In the genomic region with DNA sequence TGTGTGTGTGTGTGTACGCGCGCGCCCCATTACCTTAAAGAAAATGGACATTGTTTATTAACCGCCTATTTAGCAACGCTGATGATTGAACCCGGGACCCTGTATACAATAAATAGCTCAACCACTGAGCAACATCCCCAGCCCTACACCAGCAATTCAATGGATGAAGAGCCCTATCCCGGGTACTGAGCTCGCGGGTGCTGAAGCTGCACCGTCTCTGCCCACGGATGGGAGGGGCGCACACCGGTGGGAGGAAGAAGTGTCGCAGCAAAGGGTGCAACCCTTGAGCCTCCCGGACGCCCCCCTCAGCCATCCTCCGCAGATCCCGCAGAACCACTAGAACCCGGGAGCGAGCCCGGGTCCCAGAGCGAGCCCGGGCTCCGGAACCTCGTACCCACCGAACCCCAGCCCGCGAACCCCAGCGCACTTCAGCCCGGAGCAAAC, we compare ENCODE assay signal across 7 mouse cellular contexts. TPM values are rescaled to one million over a fixed set of nuclear protein-coding genes. Genes with fewer than 3 reads are reported as not detected.
DNase-seq lines count a peak whose midpoint lies in the region; ATAC-seq and TF ChIP-seq lines count a peak whose summit lies in the region.

No protein-coding gene starts in this region.

- H3K36me3 ChIP-seq in lung, embryonic 14.5 days (ENCODE audit: insufficient read depth): no peaks in the 10 kb centered on the region
- H3K36me3 ChIP-seq in limb, embryonic 14.5 days (ENCODE audit: control insufficient read depth, insufficient read depth, low read length): no peaks in the 10 kb centered on the region
- H3K36me3 ChIP-seq in neural tube, embryonic 13.5 days: 0 out of 2 replicates have a peak, but pooled peaks cover 8% of the 10 kb centered on the region

- H3K4me2 ChIP-seq in lung, embryonic 14.5 days: peak overlapping the region; percentile 84
- peak overlapping the region; percentile 89 for H3K4me2 ChIP-seq in limb, embryonic 14.5 days (replicated peaks; ENCODE audit: low read depth, low read length, severe bottlenecking)
- peak overlapping the region; percentile 68 for H3K4me2 ChIP-seq in neural tube, embryonic 13.5 days

- peak overlapping the region; percentile 70 for H3K4me3 ChIP-seq in lung, embryonic 14.5 days (ENCODE audit: low read depth, low read length)
- H3K4me3 ChIP-seq in limb, embryonic 14.5 days (replicated peaks; ENCODE audit: low read length): peak overlapping the region; percentile 74
- peak overlapping the region; percentile 75 for H3K4me3 ChIP-seq in neural tube, embryonic 13.5 days

- peak overlapping the region; percentile 67; the same call in 1 of the 2 replicates for H3K27ac ChIP-seq in lung, embryonic 14.5 days (ENCODE audit: low read depth)
- peak overlapping the region; percentile 52 for H3K27ac ChIP-seq in limb, embryonic 14.5 days (replicated peaks; ENCODE audit: low read depth, low read length)
- peak overlapping the region; percentile 96 for H3K27ac ChIP-seq in neural tube, embryonic 13.5 days (replicated peaks)

- no peak for TF ChIP-seq POLR2A in limb, embryonic 14.5 days (IDR thresholded peaks at IDR 0.05; ENCODE audit: borderline replicate concordance, extremely low read depth, insufficient read depth, insufficient read length)

- DNase-seq in lung, embryonic 14.5 days: no peak
- no peak for DNase-seq in lung, postnatal 25 days (ENCODE audit: low spot score)
- DNase-seq in WW6 (ENCODE audit: low read depth, low spot score): peak; percentile 53
- DNase-seq in limb, embryonic 14.5 days (ENCODE audit: low spot score): peak; percentile 14
- DNase-seq in ovary, postnatal 10 days (ENCODE audit: low spot score): no peak

- H3K27me3 ChIP-seq in lung, embryonic 14.5 days (ENCODE audit: insufficient read depth, low read length): 0 out of 2 replicates have a peak, but pooled peaks cover 8% of the 10 kb centered on the region
- no peaks in the 10 kb centered on the region for H3K27me3 ChIP-seq in limb, embryonic 14.5 days (ENCODE audit: control insufficient read depth, insufficient read depth, low read length)
- H3K27me3 ChIP-seq in neural tube, embryonic 13.5 days: peaks cover 22% of the 10 kb centered on the region

- ATAC-seq in lung, embryonic 14.5 days (ENCODE audit: insufficient read depth): peak; percentile 72
- ATAC-seq in erythroid progenitor cell, adult 5-6 weeks (replicated peaks; ENCODE audit: low FRiP score, poor library complexity, severe bottlenecking): peak; percentile 65
- ATAC-seq in limb, embryonic 14.5 days (ENCODE audit: low FRiP score, low read depth): peak; percentile 56
- peak; percentile 89 for ATAC-seq in neural tube, embryonic 13.5 days (ENCODE audit: low read depth)

- under 1% methylated on average over 31 of the region's 31 CpGs for WGBS in lung, embryonic 14.5 days
- WGBS in limb, embryonic 14.5 days: under 1% methylated on average over 28 of the region's 31 CpGs
- under 1% methylated on average over 31 of the region's 31 CpGs for WGBS in neural tube, embryonic 13.5 days

- peaks cover 3% of the 10 kb centered on the region; the same call in 1 of the 2 replicates for H3K4me1 ChIP-seq in lung, embryonic 14.5 days (ENCODE audit: insufficient read depth)
- 0 out of 2 replicates have a peak, but pooled peaks cover 3% of the 10 kb centered on the region for H3K4me1 ChIP-seq in limb, embryonic 14.5 days (ENCODE audit: control insufficient read depth, insufficient read depth, low read length)
- H3K4me1 ChIP-seq in neural tube, embryonic 13.5 days (replicated peaks): peaks cover 8% of the 10 kb centered on the region

- H3K9me3 ChIP-seq in lung, embryonic 14.5 days (ENCODE audit: low read depth, low read length): no peaks in the 10 kb centered on the region
- H3K9me3 ChIP-seq in limb, embryonic 14.5 days (ENCODE audit: control insufficient read depth, low read length): no peaks in the 10 kb centered on the region
- H3K9me3 ChIP-seq in neural tube, embryonic 13.5 days: no peaks in the 10 kb centered on the region

- TF ChIP-seq CTCF in lung, embryonic 14.5 days (IDR thresholded peaks at IDR 0.05; ENCODE audit: low read depth): no peak

- H3K9ac ChIP-seq in lung, embryonic 14.5 days: peak overlapping the region; percentile 62
- H3K9ac ChIP-seq in limb, embryonic 14.5 days (ENCODE audit: low read depth, low read length, severe bottlenecking): peak overlapping the region; percentile 71
- H3K9ac ChIP-seq in neural tube, embryonic 13.5 days: peak overlapping the region; percentile 87

RNA-seq across cellular contexts. Expression of gene Slc25a30, which starts 0.4 kb away (rescaled TPM):
- 4.1 and 4.7 TPM in 2 replicates for polyA plus RNA-seq in lung, embryonic 14.5 days (2014; fragmentation: Nextera tagmentation; extraction: Ambion mirVana)
- total RNA-seq in erythroid progenitor cell, adult 5-6 weeks (2015; ENCODE audit: low replicate concordance): 15.1 and 18.0 TPM in 2 replicates
- 6.3 and 15.4 TPM in 2 replicates for total RNA-seq in erythroid progenitor cell, adult 5-6 weeks (2017; ENCODE audit: low replicate concordance)
- polyA plus RNA-seq in limb, embryonic 14.5 days (2012; rRNA removed): 6.2 and 8.2 TPM in 2 replicates
- polyA plus RNA-seq in limb, embryonic 14.5 days (2014; fragmentation: Nextera tagmentation; extraction: Ambion mirVana): 3.5 and 4.6 TPM in 2 replicates
- polyA plus RNA-seq in neural tube, embryonic 13.5 days (2015; fragmentation: Nextera tagmentation; extraction: Ambion mirVana): 8.5 and 10.2 TPM in 2 replicates

RNA-seq across cellular contexts. Expression of gene Cog3, which starts 32.1 kb away (rescaled TPM):
- 25.4 and 26.1 TPM in 2 replicates for polyA plus RNA-seq in lung, embryonic 14.5 days (2014; fragmentation: Nextera tagmentation; extraction: Ambion mirVana)
- total RNA-seq in erythroid progenitor cell, adult 5-6 weeks (2015; ENCODE audit: low replicate concordance): 10.8 and 18.9 TPM in 2 replicates
- 9.5 and 16.9 TPM in 2 replicates for total RNA-seq in erythroid progenitor cell, adult 5-6 weeks (2017; ENCODE audit: low replicate concordance)
- 30.5 and 30.8 TPM in 2 replicates for polyA plus RNA-seq in limb, embryonic 14.5 days (2012; rRNA removed)
- 26.5 and 28.1 TPM in 2 replicates for polyA plus RNA-seq in limb, embryonic 14.5 days (2014; fragmentation: Nextera tagmentation; extraction: Ambion mirVana)
- 17.1 and 19.5 TPM in 2 replicates for polyA plus RNA-seq in neural tube, embryonic 13.5 days (2015; fragmentation: Nextera tagmentation; extraction: Ambion mirVana)

RNA-seq across cellular contexts. Expression of gene Tpt1, which starts 58.4 kb away (rescaled TPM):
- 1,140 and 1,218 TPM in 2 replicates for polyA plus RNA-seq in lung, embryonic 14.5 days (2014; fragmentation: Nextera tagmentation; extraction: Ambion mirVana)
- 3,144 and 3,174 TPM in 2 replicates for total RNA-seq in erythroid progenitor cell, adult 5-6 weeks (2015; ENCODE audit: low replicate concordance)
- 507 and 1,044 TPM in 2 replicates for total RNA-seq in erythroid progenitor cell, adult 5-6 weeks (2017; ENCODE audit: low replicate concordance)
- 2,516 and 2,539 TPM in 2 replicates for polyA plus RNA-seq in limb, embryonic 14.5 days (2012; rRNA removed)
- polyA plus RNA-seq in limb, embryonic 14.5 days (2014; fragmentation: Nextera tagmentation; extraction: Ambion mirVana): 1,237 and 1,305 TPM in 2 replicates
- 917 and 951 TPM in 2 replicates for polyA plus RNA-seq in neural tube, embryonic 13.5 days (2015; fragmentation: Nextera tagmentation; extraction: Ambion mirVana)

Comparison
In these comparisons a context has a peak if more than half of its experiments do, and no peak if none do; other contexts are left out.
1. DNase-seq: peak in WW6 (single experiment) and limb, embryonic 14.5 days (single experiment); none in lung, embryonic 14.5 days (single experiment), lung, postnatal 25 days (single experiment) and ovary, postnatal 10 days (single experiment).
2. Peak in every context shown above with its lines, with median percentiles within 50 percentile points of each other: ATAC-seq, H3K27ac ChIP-seq, H3K4me2 ChIP-seq, H3K4me3 ChIP-seq and H3K9ac ChIP-seq.